Mouse (Mus musculus) megakaryocyte, embryonic 14.5 days (primary cell): Measurements from ENCODE around the gene Cyp1b1.

Experiments
- FLI1 ChIP-seq: IDR thresholded peaks from 2 replicates; pipeline ENCODE4 v1.6.1; 2012; ENCODE audit warnings: low read length, inconsistent platforms, mixed read lengths
- GATA1 ChIP-seq: IDR thresholded peaks from 3 replicates; pipeline ENCODE4 v1.6.1; 2012; ENCODE audit warnings: mixed read lengths, low read length, inconsistent platforms, borderline replicate concordance

DNA sequence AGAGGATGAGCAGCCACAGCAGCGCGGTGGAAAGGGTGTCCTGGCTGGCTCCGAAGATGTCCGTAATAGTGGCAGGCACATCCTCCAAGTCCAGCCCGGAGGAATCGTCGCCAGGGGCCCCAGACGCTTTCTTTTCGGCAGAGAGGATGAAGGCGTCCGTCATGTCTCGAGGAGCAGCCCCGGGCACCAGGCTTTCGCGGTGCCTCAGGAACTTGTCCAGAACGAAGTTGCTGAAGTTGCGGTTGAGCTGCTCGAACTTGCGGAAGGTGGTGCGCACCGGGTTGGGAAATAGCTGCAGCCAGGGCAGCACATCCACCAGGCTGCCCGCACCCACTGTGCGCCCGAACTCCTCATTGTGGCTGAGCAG lies 1.6 kb downstream of the Cyp1b1 start:
- TF ChIP-seq GATA1 (no peak), FLI1 (no peak)
